Mouse (Mus musculus) embryonic stem cell, embryonic (primary cell): ENCODE results near the gene Mical2.

Source experiments
- CTCF ChIA-PET, 4 experiments: fragments of 300-600 bp in 2 of 4; fragments of 350-600 bp in 2 of 4; sonication (Branson Sonifier 250); formaldehyde crosslinking; loops; one replicate each; lab custom pipeline; 2022; ENCODE audit warnings: inconsistent platforms in 2 of 4; lab: Charles Lee
- POLR2A ChIA-PET, 4 experiments: fragments of 300-600 bp in 2 of 4; fragments of 350-600 bp in 2 of 4; sonication (Branson Sonifier 250); formaldehyde crosslinking; loops; one replicate each; lab custom pipeline; 2022; ENCODE audit warnings: antibody characterized with exemption in 4 of 4, inconsistent platforms in 1 of 4; lab: Charles Lee

Gene Mical2

GRCm38 (mm10) chr7:112423438-112423837 lies 197.8 kb downstream of the Mical2 start:
- POLR2A ChIA-PET: interaction anchor here in 1 of 4 experiments (0.6 to 1.1 kb wide), 2 partner anchors 41 to 769 kb away, joined by 3 to 4 read pairs; no protein-coding TSS in a partner anchor
- CTCF ChIA-PET: interaction anchor here in 1 of 4 experiments (0.6 kb wide), 1 partner anchor 815 kb away, joined by 5 read pairs; no protein-coding TSS in a partner anchor

- POLR2A ChIA-PET: interaction anchor here in 3 of 4 experiments (0.8 to 1.8 kb wide), 6 partner anchors 10 to 264 kb away, joined by 3 to 7 read pairs (median 4); no protein-coding TSS in a partner anchor
- CTCF ChIA-PET: interaction anchor here in 2 of 4 experiments (0.6 to 1.0 kb wide), 3 partner anchors 43 to 225 kb away, joined by 3 to 4 read pairs (median 3); no protein-coding TSS in a partner anchor
These were observed 201.2 kb downstream of the Mical2 start for GRCm38 (mm10) chr7:112426811-112427210.

GRCm38 (mm10) chr7:112427357-112428157 lies 201.9 kb downstream of the Mical2 start, which contains the start of gene Parva:
Gene Parva (plus strand): TSS chr7:112427505.
- POLR2A ChIA-PET: interaction anchor here (0.7 to 1.8 kb wide), 10 partner anchors 10 to 263 kb away, joined by 3 to 7 read pairs (median 4); no protein-coding TSS in a partner anchor
- CTCF ChIA-PET: interaction anchor here in 3 of 4 experiments (0.5 to 1.0 kb wide), 7 partner anchors 42 to 367 kb away, joined by 3 to 15 read pairs (median 4); no protein-coding TSS in a partner anchor

- ChIA-PET CTCF (interaction anchor here in 3 of 4 experiments (0.5 to 0.7 kb wide), 4 partner anchors 113 to 366 kb away, joined by 4 to 15 read pairs (median 4); no protein-coding TSS in a partner anchor), POLR2A (interaction anchor here in 3 of 4 experiments (0.7 to 1.8 kb wide), 6 partner anchors 11 to 183 kb away, joined by 3 to 7 read pairs (median 4); no protein-coding TSS in a partner anchor)
These were observed 202.5 kb downstream of the Mical2 start for GRCm38 (mm10) chr7:112428158-112428535.

GRCm38 (mm10) chr7:112439846-112440245 lies 214.2 kb downstream of the Mical2 start:
- ChIA-PET CTCF (no interaction called here), POLR2A (no interaction called here)

GRCm38 (mm10) chr7:112444152-112444984 lies 218.7 kb downstream of the Mical2 start:
- ChIA-PET POLR2A (interaction anchor here in 1 of 4 experiments (1.1 kb wide), 1 partner anchor 380 kb away, joined by 5 read pairs; no protein-coding TSS in a partner anchor), CTCF (interaction anchor here in 1 of 4 experiments (0.6 kb wide), 1 partner anchor 623 kb away, joined by 3 read pairs; no protein-coding TSS in a partner anchor)

GRCm38 (mm10) chr7:112444985-112445367 lies 219.3 kb downstream of the Mical2 start:
- ChIA-PET CTCF (no interaction called here), POLR2A (interaction anchor here in 1 of 4 experiments (1.1 kb wide), 1 partner anchor 379 kb away, joined by 5 read pairs; no protein-coding TSS in a partner anchor)

- ChIA-PET POLR2A (no interaction called here), CTCF (no interaction called here)
These were observed 220.8 kb downstream of the Mical2 start for GRCm38 (mm10) chr7:112446498-112446897.

- POLR2A ChIA-PET: interaction anchor here in 3 of 4 experiments (0.7 to 1.5 kb wide), 5 partner anchors 21 to 403 kb away, joined by 3 to 14 read pairs (median 3); partner anchors contain the start of gene Parva (in 1 of the 3)
- CTCF ChIA-PET: interaction anchor here in 3 of 4 experiments (0.6 to 0.8 kb wide), 3 partner anchors 27 to 800 kb away, joined by 3 to 4 read pairs (median 3); no protein-coding TSS in a partner anchor
These were observed 224.5 kb downstream of the Mical2 start for GRCm38 (mm10) chr7:112449954-112450700.

GRCm38 (mm10) chr7:112452471-112452870 lies 226.8 kb downstream of the Mical2 start:
- ChIA-PET CTCF (interaction anchor here in 2 of 4 experiments (0.5 to 0.9 kb wide), 2 partner anchors 83 to 265 kb away, joined by 3 read pairs; no protein-coding TSS in a partner anchor), POLR2A (interaction anchor here in 1 of 4 experiments (0.6 to 1.7 kb wide), 4 partner anchors 36 to 89 kb away, joined by 3 to 4 read pairs (median 3); no protein-coding TSS in a partner anchor)

- ChIA-PET POLR2A (interaction anchor here in 2 of 4 experiments (0.7 to 0.9 kb wide), 2 partner anchors 17 to 41 kb away, joined by 4 read pairs; no protein-coding TSS in a partner anchor), CTCF (no interaction called here)
These were observed 228.2 kb downstream of the Mical2 start for GRCm38 (mm10) chr7:112453805-112454214.

GRCm38 (mm10) chr7:112454380-112454779 lies 228.7 kb downstream of the Mical2 start:
- ChIA-PET CTCF (no interaction called here), POLR2A (interaction anchor here in 1 of 4 experiments (0.9 kb wide), 1 partner anchor 16 kb away, joined by 4 read pairs; no protein-coding TSS in a partner anchor)

- CTCF ChIA-PET: interaction anchor here in 1 of 4 experiments (1.2 kb wide), 1 partner anchor 16 kb away, joined by 3 read pairs; no protein-coding TSS in a partner anchor
- POLR2A ChIA-PET: interaction anchor here in 1 of 4 experiments (0.7 to 1.1 kb wide), 3 partner anchors 13 to 353 kb away, joined by 3 to 5 read pairs (median 4); no protein-coding TSS in a partner anchor
These were observed 229.3 kb downstream of the Mical2 start for GRCm38 (mm10) chr7:112454951-112455350.

GRCm38 (mm10) chr7:112455566-112456110 lies 230.0 kb downstream of the Mical2 start:
- CTCF ChIA-PET: interaction anchor here in 2 of 4 experiments (0.5 to 1.2 kb wide), 2 partner anchors 15 to 208 kb away, joined by 3 read pairs; no protein-coding TSS in a partner anchor
- POLR2A ChIA-PET: interaction anchor here in 2 of 4 experiments (0.7 to 1.1 kb wide), 4 partner anchors 12 to 842 kb away, joined by 3 to 5 read pairs (median 3); no protein-coding TSS in a partner anchor

GRCm38 (mm10) chr7:112457373-112457772 lies 231.7 kb downstream of the Mical2 start:
- POLR2A ChIA-PET: interaction anchor here in 1 of 4 experiments (1.0 kb wide), 1 partner anchor 9 kb away, joined by 3 read pairs; no protein-coding TSS in a partner anchor
- CTCF ChIA-PET: no interaction called here

- ChIA-PET CTCF (interaction anchor here in 1 of 4 experiments (0.5 kb wide), 1 partner anchor 45 kb away, joined by 4 read pairs; no protein-coding TSS in a partner anchor), POLR2A (no interaction called here)
These were observed 232.3 kb downstream of the Mical2 start for GRCm38 (mm10) chr7:112457920-112458319.
